Mouse (Mus musculus): ENCODE results near the gene Riok2. TPM values are rescaled to one million over a fixed set of nuclear protein-coding genes. Genes with fewer than 3 reads are reported as not detected.

Riok2 gene
- 18.0 to 25.2 TPM (median 19.0 TPM) in 4 replicates for total RNA-seq (2023; ENCODE audit: inconsistent age)

GRCm38 (mm10) chr17:17373918-17374910 lies at the start of gene Riok2:
Gene Riok2, plus strand, starts transcription at chr17:17374309.

DNA sequence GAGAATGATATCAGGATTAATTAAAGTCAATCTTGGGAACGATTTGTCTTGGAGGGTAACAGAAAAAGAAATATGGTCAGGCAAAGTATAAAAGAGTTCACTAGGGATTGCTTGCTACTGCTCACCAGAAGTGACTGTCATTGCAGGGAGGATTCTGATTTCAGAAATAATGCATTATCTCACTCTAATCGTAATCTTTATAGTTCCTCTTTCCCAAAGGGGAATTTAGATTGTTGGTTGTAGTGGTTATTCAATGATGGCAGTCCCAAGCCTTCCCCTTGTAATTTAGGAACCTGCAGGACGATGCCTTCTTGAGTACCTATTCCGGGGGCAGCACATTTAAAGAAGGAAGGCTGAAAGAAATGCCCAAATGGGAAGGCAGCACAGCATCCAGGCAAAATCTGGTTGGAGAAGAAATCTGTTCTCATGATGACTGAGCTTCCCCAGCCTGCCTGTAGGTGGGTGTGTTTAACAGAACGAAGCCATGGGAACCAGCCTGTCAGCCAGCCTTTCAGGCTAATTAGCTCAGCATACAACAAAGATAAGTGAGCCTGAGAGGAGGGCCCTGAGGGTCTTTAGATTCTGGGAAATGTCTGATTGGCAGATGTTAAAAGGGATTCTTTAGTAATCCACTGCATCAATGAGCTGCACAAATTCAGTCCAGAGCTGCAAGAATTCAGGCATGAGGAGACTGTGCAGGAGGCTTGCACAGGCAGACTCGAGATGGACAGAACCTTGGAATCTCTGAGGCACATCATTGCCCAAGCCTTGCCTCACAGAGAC lies 28.3 kb downstream of the Riok2 start, which contains the start of gene Lix1:
Lix1 (plus strand) TSS at position 451 of the 783 bp plus-strand sequence.

Other genes with a start within 250 kb of the Riok2 start
- gene Lix1, start 28.4 kb downstream of the Riok2 start, total RNA-seq (2023; ENCODE audit: inconsistent age) = 0.29 TPM in 1 of 4 replicates, not detected in the others

Data from B cell, adult (primary cell).